Mouse (Mus musculus): ENCODE data around the gene Zbp1. TPM values are rescaled to one million over a fixed set of nuclear protein-coding genes. Genes with fewer than 3 reads are reported as not detected.

The Zbp1 gene
- polyA plus RNA-seq, 1 experiment from 2014 or later, result 0.17 TPM

DNA sequence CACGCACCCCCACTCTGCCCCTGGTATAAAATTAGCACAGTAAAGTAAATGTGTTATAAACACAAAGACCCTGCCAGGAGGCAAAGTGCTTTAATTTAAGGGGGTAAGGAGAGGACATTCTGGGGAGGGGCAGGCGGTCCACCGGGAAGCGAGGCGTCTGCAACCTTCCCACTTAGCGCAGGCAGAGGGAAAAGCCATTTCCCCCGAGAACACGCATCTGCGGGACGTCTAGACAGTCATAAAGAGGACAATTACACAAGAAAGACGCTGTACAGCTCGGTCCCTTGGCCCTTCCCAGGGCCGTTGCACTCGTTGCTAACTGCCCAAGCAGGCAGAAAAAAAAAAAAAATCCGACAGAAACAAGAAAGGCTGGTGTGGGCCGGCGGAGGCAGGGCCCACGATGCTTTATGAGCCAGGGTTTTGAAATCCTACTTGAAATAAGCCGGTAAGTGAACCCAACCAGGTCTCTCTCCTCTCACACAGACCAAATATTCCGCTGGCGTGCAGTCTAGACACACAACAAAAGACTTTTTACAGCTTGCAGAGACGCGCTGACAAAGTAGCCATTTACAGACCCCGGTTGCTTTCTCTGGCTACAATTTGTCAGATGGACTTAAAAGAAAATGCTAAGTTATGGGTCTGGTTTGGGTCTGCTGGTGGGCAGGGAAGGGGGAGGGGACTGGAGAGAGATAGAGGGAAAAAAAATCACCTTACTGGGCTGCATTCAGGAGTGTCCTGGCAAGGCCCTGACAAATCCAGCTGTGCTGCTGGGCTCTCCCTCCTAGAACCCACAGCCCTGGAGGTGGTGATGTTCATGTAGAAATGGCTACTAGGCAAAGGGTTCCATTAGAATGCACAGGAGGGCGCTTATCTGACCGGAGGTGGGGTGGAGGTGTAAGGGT is 35.3 kb upstream of the Zbp1 start:
- 27% methylated on average over 26 of the region's 26 CpGs for WGBS
- Histone ChIP-seq H3K27me3 (ENCODE audit: insufficient read depth, poor library complexity, severe bottlenecking) (peaks cover 28% of the 10 kb centered on the region), H3K4me1 (replicated peaks) (peaks cover 100% of the 10 kb centered on the region), H3K36me3 (no peaks in the 10 kb centered on the region), H3K9me3 (no peaks in the 10 kb centered on the region), H3K27ac (peak overlapping the region; percentile 79), H3K4me3 (peak overlapping the region; percentile 23)
- peak; percentile 31 for DNase-seq (ENCODE audit: low spot score)

DNA sequence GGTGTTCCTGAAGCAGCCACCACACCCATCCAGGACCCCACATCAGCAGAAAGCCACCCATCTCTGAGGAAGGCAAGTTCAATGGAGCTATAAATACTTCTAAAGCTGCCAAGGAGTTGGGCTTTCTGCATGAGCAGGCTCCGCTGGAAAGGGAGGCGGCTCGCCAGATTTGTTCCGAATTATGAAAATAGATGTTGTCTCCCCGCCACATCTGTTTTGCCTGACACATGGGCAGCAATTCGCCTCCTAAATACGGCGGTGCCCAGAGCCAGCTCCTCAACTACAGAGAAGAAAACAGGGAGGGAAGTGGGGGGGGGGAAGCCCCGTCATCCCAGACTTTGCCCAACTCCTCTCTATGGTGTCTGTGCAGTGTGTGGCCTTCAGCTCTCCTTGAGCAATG is 33.0 kb upstream of the Zbp1 start:
- H3K36me3 ChIP-seq, result no peaks in the 10 kb centered on the region
- 79% methylated on average over 9 of the region's 9 CpGs for WGBS
- DNase-seq (ENCODE audit: low spot score), result no peak
- no peaks in the 10 kb centered on the region for H3K9me3 ChIP-seq
- H3K4me1 ChIP-seq (replicated peaks), result peaks cover 99% of the 10 kb centered on the region
- H3K27ac ChIP-seq, result no peak overlapping the region
- no peak overlapping the region for H3K4me3 ChIP-seq
- H3K27me3 ChIP-seq (ENCODE audit: insufficient read depth, poor library complexity, severe bottlenecking), result peaks cover 32% of the 10 kb centered on the region

DNA sequence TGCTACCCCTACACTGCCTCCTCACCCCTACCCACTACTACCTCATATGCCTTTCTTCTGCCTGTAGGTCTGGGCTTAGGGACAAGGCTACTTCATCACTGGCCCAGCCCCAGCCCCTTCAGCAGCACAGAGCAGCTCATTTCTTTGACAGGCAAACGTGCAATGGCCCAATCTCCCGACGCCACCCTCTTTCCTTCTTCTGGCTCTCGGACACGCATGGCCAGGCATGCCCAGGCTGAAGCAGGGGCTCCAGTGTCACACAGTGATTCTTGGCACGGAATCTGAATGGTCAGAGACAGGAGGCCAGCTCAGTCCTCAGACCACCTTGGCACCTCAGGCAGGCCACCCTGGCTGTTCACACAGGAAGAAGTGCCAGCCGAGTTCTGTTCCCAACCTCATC is 32.4 kb upstream of the Zbp1 start:
- H3K27me3 ChIP-seq (ENCODE audit: insufficient read depth, poor library complexity, severe bottlenecking), result peaks cover 37% of the 10 kb centered on the region
- H3K36me3 ChIP-seq, result no peaks in the 10 kb centered on the region
- peaks cover 99% of the 10 kb centered on the region for H3K4me1 ChIP-seq (replicated peaks)
- no peak overlapping the region for H3K27ac ChIP-seq
- H3K9me3 ChIP-seq, result no peaks in the 10 kb centered on the region
- WGBS, result 63% methylated on average over 7 of the region's 7 CpGs
- DNase-seq (ENCODE audit: low spot score), result no peak
- no peak overlapping the region for H3K4me3 ChIP-seq

DNA sequence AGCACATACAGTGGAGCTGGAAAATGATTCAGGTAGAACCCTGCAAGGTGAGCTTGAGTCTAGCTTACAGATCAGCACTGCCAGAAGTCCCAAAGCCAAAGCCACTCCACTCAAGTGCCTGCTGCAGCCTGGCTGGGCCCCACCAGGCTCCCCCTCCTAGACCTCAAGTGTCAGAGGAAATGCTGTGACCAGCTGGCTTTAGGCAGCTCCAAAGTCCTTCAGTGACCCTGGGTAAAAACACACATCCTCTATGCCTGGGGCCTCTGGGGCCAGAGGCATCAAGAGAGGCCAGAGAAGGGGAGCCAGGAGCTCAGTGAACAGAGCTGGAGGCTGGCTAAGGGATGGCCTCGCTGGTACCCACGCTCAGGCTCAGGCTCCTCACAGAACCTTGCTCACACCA is 31.7 kb upstream of the Zbp1 start:
- peaks cover 99% of the 10 kb centered on the region for H3K4me1 ChIP-seq (replicated peaks)
- H3K27ac ChIP-seq, result peak overlapping the region; percentile 35; the same call in 1 of the 2 replicates
- H3K4me3 ChIP-seq, result no peak overlapping the region
- H3K27me3 ChIP-seq (ENCODE audit: insufficient read depth, poor library complexity, severe bottlenecking), result peaks cover 40% of the 10 kb centered on the region
- H3K36me3 ChIP-seq, result no peaks in the 10 kb centered on the region
- no peak for DNase-seq (ENCODE audit: low spot score)
- no peaks in the 10 kb centered on the region for H3K9me3 ChIP-seq
- 22% methylated on average over 2 of the region's 2 CpGs for WGBS

DNA sequence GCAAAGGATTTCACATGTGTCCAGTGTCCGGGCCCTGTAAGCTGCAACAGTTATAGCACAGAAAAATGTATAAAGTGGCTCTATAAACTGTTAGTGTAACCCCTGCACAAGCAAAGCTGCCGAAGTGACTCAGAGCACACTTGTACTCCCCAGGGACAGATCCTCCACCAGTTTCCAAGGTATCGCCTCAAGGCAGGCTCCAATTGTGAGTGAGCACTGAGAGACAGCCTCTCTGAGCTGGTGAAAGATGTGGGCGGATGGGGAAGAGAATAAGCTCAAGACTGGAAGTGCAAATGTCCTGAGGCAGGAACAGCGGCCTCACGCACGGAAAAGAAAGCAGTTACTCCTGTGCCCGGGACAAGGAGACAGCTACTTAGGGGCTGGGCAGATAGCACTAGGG is 31.2 kb upstream of the Zbp1 start:
- DNase-seq (ENCODE audit: low spot score), result no peak
- peaks cover 94% of the 10 kb centered on the region for H3K4me1 ChIP-seq (replicated peaks)
- peaks cover 44% of the 10 kb centered on the region for H3K27me3 ChIP-seq (ENCODE audit: insufficient read depth, poor library complexity, severe bottlenecking)
- no peaks in the 10 kb centered on the region for H3K36me3 ChIP-seq
- H3K9me3 ChIP-seq, result no peaks in the 10 kb centered on the region
- peak overlapping the region; percentile 35; the same call in 1 of the 2 replicates for H3K27ac ChIP-seq
- 80% methylated on average over 8 of the region's 8 CpGs for WGBS
- no peak overlapping the region for H3K4me3 ChIP-seq

DNA sequence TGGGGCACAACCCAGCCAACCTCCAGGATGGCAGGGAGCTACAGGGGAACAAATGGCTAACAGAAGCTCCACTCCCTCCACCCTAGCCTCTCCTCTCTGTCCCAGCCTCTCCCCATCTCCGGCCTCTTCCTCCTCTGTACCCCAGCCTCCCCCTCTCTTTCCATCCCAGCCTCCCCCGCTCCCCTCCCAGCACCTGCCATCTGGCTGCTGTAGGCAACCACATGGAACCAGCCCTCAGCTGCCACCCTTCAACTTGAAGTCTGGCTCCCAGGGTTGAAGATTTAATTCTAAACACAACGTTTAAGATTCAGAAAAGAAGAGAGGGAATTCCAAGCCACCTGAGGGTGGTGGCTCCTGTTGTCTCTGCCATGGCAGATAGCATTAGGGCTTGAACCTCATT is 30.7 kb upstream of the Zbp1 start:
- H3K27ac ChIP-seq, result no peak overlapping the region
- no peak for DNase-seq (ENCODE audit: low spot score)
- no peaks in the 10 kb centered on the region for H3K36me3 ChIP-seq
- peaks cover 46% of the 10 kb centered on the region for H3K27me3 ChIP-seq (ENCODE audit: insufficient read depth, poor library complexity, severe bottlenecking)
- no peaks in the 10 kb centered on the region for H3K9me3 ChIP-seq
- WGBS, result 53% methylated on average over 3 of the region's 3 CpGs
- H3K4me3 ChIP-seq, result no peak overlapping the region
- H3K4me1 ChIP-seq (replicated peaks), result peaks cover 89% of the 10 kb centered on the region

DNA sequence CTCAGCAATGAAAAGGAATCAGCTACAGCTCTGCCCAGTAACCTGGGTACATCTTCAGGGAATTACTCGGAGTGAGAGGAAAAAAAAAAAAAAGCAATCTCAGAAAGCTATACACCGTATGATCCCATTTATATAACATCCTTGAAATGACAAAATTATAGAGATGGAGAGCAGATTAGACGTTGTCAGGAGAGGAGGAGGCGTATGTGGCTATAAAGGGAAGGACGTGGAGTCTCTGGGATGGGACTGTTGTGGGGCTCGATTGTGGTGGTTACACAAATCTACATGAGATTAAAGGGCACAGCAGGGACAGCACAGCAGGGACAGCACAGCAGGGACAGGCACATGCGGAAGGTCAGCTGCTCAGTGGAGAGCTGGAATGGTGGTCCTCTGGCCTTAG is 30.1 kb upstream of the Zbp1 start:
- WGBS, result 62% methylated on average over 7 of the region's 7 CpGs
- Histone ChIP-seq H3K36me3 (no peaks in the 10 kb centered on the region), H3K27ac (no peak overlapping the region), H3K4me1 (replicated peaks) (peaks cover 87% of the 10 kb centered on the region), H3K4me3 (no peak overlapping the region), H3K27me3 (ENCODE audit: insufficient read depth, poor library complexity, severe bottlenecking) (peaks cover 51% of the 10 kb centered on the region), H3K9me3 (no peaks in the 10 kb centered on the region)
- no peak for DNase-seq (ENCODE audit: low spot score)

DNA sequence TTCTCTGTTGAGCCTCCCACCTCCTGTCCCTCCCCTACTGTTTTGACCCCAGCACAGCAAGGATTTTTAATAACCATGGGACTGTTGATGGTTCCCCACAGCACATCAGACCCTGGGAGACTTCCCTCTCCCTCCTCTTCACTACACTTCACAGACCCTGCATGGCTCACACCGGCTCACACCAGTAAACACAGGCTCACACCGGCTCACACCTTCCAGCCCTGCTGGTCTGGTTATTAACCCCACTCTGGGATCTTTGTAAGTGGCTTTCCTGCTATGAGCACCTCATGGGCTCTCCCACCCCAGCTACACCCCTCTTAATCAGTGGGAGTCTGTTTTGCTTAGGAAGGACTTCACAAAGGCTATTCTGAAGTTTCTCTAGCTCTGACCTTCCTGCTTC is 29.2 kb upstream of the Zbp1 start:
- Histone ChIP-seq H3K27ac (0 out of 2 replicates have a peak overlapping the region, but pooled peaks have one; percentile 50), H3K4me3 (no peak overlapping the region), H3K27me3 (ENCODE audit: insufficient read depth, poor library complexity, severe bottlenecking) (peaks cover 58% of the 10 kb centered on the region), H3K36me3 (no peaks in the 10 kb centered on the region), H3K4me1 (replicated peaks) (peaks cover 87% of the 10 kb centered on the region), H3K9me3 (no peaks in the 10 kb centered on the region)
- DNase-seq (ENCODE audit: low spot score), result no peak
- 54% methylated on average over 2 of the region's 2 CpGs for whole genome bisulfite sequencing

DNA sequence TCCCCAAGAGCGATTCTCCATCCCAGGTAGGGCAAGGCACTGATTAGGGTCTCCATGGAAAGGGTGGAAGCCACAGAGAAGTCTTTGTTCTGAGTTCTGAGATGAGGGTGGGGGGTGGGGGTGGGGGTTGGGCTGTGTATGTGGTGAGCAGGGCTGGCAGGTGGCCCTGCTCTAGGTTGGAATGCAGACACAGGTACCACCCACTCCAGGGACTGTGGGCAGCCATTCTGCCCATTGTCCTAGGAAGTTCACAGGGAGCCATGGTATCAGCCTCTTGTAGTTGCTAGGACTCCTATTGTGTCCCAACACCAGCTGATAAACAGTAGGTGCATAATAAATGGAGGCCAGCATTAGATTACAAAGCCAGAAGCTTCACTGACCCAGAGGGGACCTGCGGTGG is 28.5 kb upstream of the Zbp1 start:
- Histone ChIP-seq H3K27ac (peak overlapping the region; percentile 36; the same call in 1 of the 2 replicates), H3K4me1 (replicated peaks) (peaks cover 87% of the 10 kb centered on the region), H3K27me3 (ENCODE audit: insufficient read depth, poor library complexity, severe bottlenecking) (peaks cover 55% of the 10 kb centered on the region), H3K4me3 (no peak overlapping the region), H3K36me3 (no peaks in the 10 kb centered on the region), H3K9me3 (no peaks in the 10 kb centered on the region)
- 23% methylated on average over 2 of the region's 2 CpGs for WGBS
- no peak for DNase-seq (ENCODE audit: low spot score)

DNA sequence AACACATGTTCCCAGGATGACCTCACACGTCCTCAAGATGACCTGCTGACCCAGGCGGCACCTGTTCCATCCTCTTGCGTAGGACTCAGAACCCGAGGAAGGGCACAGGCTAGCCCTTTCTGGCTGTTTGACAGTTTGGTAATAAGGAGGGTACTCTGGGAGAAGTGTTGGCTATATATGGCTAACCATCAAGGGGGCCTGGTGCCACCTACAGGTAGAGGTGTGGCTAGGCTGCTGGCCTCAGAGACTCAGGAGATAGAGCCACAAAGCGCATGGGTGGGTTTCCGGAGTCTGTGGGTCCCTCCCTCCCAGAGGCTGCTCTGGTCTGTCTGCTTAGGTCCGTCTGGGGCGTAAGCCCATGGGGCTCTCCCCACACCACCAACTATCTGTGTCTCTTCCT is 28.0 kb upstream of the Zbp1 start:
- 63% methylated on average over 8 of the region's 8 CpGs for WGBS
- H3K36me3 ChIP-seq, result no peaks in the 10 kb centered on the region
- DNase-seq (ENCODE audit: low spot score), result no peak
- no peak overlapping the region for H3K4me3 ChIP-seq
- no peaks in the 10 kb centered on the region for H3K9me3 ChIP-seq
- H3K27me3 ChIP-seq (ENCODE audit: insufficient read depth, poor library complexity, severe bottlenecking), result peaks cover 60% of the 10 kb centered on the region
- H3K4me1 ChIP-seq (replicated peaks), result peaks cover 87% of the 10 kb centered on the region
- H3K27ac ChIP-seq, result peak overlapping the region; percentile 36; the same call in 1 of the 2 replicates

DNA sequence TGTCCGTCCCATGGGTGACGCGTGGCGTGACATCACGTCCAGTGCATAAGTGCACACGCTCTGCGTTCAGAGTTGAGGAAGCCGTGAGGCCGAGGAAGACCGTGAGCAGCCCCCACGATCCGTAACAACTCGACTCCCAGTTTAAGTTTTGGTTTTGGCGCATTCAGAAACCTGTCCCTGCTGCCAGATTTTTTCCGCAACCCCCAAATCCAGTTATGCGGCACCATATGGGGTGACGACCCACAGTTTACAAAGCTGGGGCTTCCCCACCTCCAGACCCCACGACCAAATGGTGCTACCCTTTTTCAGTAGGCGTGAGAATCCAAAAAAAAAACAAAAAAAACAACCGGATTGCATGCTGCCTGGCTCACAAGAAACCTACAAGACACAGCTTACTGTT is 26.5 kb upstream of the Zbp1 start:
- 85% methylated on average over 20 of the region's 20 CpGs for WGBS

DNA sequence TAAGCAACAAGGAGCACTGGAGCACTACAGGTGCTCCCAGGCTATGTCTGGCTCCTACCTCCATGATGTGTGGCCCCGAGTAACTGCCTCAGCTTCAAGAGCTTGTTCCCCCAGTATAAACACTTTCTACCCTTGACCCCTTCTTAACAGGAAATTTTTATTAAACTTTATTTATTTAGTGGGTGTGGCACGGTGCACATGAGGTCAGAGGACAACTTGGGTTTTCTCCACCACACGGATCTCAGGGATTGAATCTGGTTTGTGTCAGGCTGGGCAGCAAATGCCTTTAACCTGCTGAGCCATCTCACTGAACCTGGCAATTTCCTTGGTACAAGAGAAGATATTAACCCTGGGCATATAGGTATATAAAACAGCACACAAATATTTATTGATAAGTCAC is 25.4 kb upstream of the Zbp1 start:
- Histone ChIP-seq H3K27me3 (ENCODE audit: insufficient read depth, poor library complexity, severe bottlenecking) (peaks cover 78% of the 10 kb centered on the region), H3K9me3 (no peaks in the 10 kb centered on the region), H3K4me1 (replicated peaks) (peaks cover 87% of the 10 kb centered on the region), H3K27ac (no peak overlapping the region), H3K36me3 (no peaks in the 10 kb centered on the region), H3K4me3 (no peak overlapping the region)
- no peak for DNase-seq (ENCODE audit: low spot score)
- WGBS, result 74% methylated on average over 3 of the region's 3 CpGs

More for the DNA sequence above, 26.5 kb upstream of the Zbp1 start:
- Histone ChIP-seq H3K9me3 (no peaks in the 10 kb centered on the region), H3K27ac (no peak overlapping the region), H3K4me1 (replicated peaks) (peaks cover 87% of the 10 kb centered on the region), H3K36me3 (no peaks in the 10 kb centered on the region), H3K4me3 (no peak overlapping the region), H3K27me3 (ENCODE audit: insufficient read depth, poor library complexity, severe bottlenecking) (peaks cover 73% of the 10 kb centered on the region)
- no peak for DNase-seq (ENCODE audit: low spot score)

DNA sequence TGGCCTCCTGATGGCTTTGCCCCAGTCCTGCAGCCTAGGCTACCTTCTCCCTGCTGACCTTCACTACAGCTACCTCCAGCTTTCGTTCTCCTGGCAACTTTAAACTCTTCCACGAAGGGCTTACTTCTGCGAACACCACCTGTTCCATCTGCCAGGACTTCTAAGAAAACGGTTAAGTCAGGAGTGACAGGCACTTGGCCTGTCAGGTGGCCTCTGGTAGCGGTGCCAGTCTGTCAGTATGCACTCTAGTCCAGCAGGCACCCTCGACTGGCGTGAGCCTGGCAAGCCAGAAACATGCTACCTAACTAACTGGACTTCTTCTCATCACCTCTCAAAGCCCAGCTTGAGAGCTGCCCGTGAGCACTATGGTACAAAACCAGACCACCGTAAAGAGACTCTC is 24.9 kb upstream of the Zbp1 start:
- WGBS, result 79% methylated on average over 9 of the region's 9 CpGs
- peaks cover 87% of the 10 kb centered on the region for H3K4me1 ChIP-seq (replicated peaks)
- H3K9me3 ChIP-seq, result no peaks in the 10 kb centered on the region
- DNase-seq (ENCODE audit: low spot score), result no peak
- no peak overlapping the region for H3K4me3 ChIP-seq
- H3K27ac ChIP-seq, result peak overlapping the region; percentile 75; the same call in 1 of the 2 replicates
- peaks cover 74% of the 10 kb centered on the region for H3K27me3 ChIP-seq (ENCODE audit: insufficient read depth, poor library complexity, severe bottlenecking)
- H3K36me3 ChIP-seq, result no peaks in the 10 kb centered on the region

Data from hindbrain, embryonic 10.5 days (tissue).